Mouse (Mus musculus) spleen, postnatal 4 days (tissue): ENCODE data around the gene Jak2.

Experiments used
- DNase-seq, 2 experiments: peaks; one replicate each; pipeline ENCODE4 v3.0.0; 2022; ENCODE audit warnings: low spot score in 2 of 2

The Jak2 gene

DNA sequence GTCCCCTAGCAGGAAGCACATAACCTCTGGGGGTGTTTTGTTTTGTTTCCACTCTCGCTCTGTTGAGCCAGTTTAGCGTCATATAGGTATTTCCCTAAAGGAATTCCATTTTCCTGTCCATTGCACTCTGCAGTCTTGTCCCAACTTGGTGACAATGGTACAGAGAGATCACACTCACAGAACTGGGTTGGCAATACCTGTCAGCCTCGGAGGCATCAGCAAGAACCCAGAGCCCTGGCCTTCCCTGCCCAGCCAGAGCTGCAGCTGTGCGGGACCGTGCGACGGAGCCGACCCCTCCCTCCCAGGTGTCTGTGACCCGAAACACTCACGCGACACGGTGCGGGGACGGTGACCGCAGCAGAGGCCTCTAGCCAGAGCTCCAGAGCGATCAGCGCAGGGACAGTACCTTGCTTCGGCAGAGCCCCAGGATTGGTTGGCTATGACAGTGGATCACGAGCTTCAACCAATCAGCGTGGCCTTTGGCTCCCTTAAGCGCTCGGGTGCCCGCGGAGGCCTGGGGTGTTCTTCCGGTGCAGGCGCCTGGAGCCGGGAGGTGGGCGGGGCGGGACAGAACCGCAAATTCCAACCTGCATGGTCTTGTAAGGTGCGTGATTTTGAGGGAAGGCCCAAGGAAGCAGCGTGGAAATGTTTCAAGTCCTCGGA is 110.0 kb downstream of the Jak2 start:
- peak; percentile 87 to 92 for DNase-seq

- DNase-seq = no peak
Measured at GRCm38 (mm10) chr19:29362173-29362930, 110.7 kb downstream of the Jak2 start.
